Mouse (Mus musculus): Measurements from ENCODE around the gene Clcn3. TPM values are rescaled to one million over a fixed set of nuclear protein-coding genes. Genes with fewer than 3 reads are reported as not detected.
A peak's percentile ranks its signal among the peaks of the same experiment; 100 is the strongest.

The Clcn3 gene
- polyA plus RNA-seq, 1 experiment, result 3.7 TPM

GRCm38 (mm10) chr8:60883419-60884137 lies 99.5 kb downstream of the Clcn3 start:
- Histone ChIP-seq H3K4me3 (replicated peaks) (peak overlapping the region; percentile 11), H3K27me3 (replicated peaks) (no peaks in the 10 kb centered on the region), H3K36me3 (replicated peaks; ENCODE audit: low read length) (no peaks in the 10 kb centered on the region), H3K9me3 (no peaks in the 10 kb centered on the region), H3K4me1 (peaks cover 27% of the 10 kb centered on the region)
- TF ChIP-seq FLI1 (IDR thresholded peaks at IDR 0.05; ENCODE audit: low read length) (no peak), GATA1 (IDR thresholded peaks at IDR 0.05; ENCODE audit: borderline replicate concordance, low read length) (no peak)

GRCm38 (mm10) chr8:60878617-60879016 lies 104.5 kb downstream of the Clcn3 start:
- TF ChIP-seq FLI1 (IDR thresholded peaks at IDR 0.05; ENCODE audit: low read length) (no peak), GATA1 (IDR thresholded peaks at IDR 0.05; ENCODE audit: borderline replicate concordance, low read length) (no peak)
- H3K9me3 ChIP-seq, result no peaks in the 10 kb centered on the region
- no peaks in the 10 kb centered on the region for H3K27me3 ChIP-seq (replicated peaks)
- no peak overlapping the region for H3K4me3 ChIP-seq (replicated peaks)
- H3K4me1 ChIP-seq, result peaks cover 21% of the 10 kb centered on the region
- no peaks in the 10 kb centered on the region for H3K36me3 ChIP-seq (replicated peaks; ENCODE audit: low read length)

GRCm38 (mm10) chr8:60870231-60871193 lies 112.6 kb downstream of the Clcn3 start:
- H3K4me3 ChIP-seq (replicated peaks), result no peak overlapping the region
- no peak for TF ChIP-seq FLI1 (IDR thresholded peaks at IDR 0.05; ENCODE audit: low read length)
- TF ChIP-seq GATA1 (IDR thresholded peaks at IDR 0.05; ENCODE audit: borderline replicate concordance, low read length), result no peak
- H3K27me3 ChIP-seq (replicated peaks), result no peaks in the 10 kb centered on the region
- H3K9me3 ChIP-seq, result no peaks in the 10 kb centered on the region
- H3K36me3 ChIP-seq (replicated peaks; ENCODE audit: low read length), result no peaks in the 10 kb centered on the region
- H3K4me1 ChIP-seq, result peaks cover 67% of the 10 kb centered on the region

GRCm38 (mm10) chr8:60869761-60870160 lies 113.3 kb downstream of the Clcn3 start:
- Histone ChIP-seq H3K4me1 (peaks cover 69% of the 10 kb centered on the region), H3K9me3 (no peaks in the 10 kb centered on the region), H3K36me3 (replicated peaks; ENCODE audit: low read length) (no peaks in the 10 kb centered on the region), H3K27me3 (replicated peaks) (no peaks in the 10 kb centered on the region), H3K4me3 (replicated peaks) (no peak overlapping the region)
- no peak for TF ChIP-seq FLI1 (IDR thresholded peaks at IDR 0.05; ENCODE audit: low read length)
- TF ChIP-seq GATA1 (IDR thresholded peaks at IDR 0.05; ENCODE audit: borderline replicate concordance, low read length), result no peak

GRCm38 (mm10) chr8:60868236-60868965 lies 114.7 kb downstream of the Clcn3 start:
- H3K27me3 ChIP-seq (replicated peaks), result no peaks in the 10 kb centered on the region
- no peaks in the 10 kb centered on the region for H3K9me3 ChIP-seq
- no peaks in the 10 kb centered on the region for H3K36me3 ChIP-seq (replicated peaks; ENCODE audit: low read length)
- peak overlapping the region; percentile 28 for H3K4me3 ChIP-seq (replicated peaks)
- TF ChIP-seq FLI1 (IDR thresholded peaks at IDR 0.05; ENCODE audit: low read length) (no peak), GATA1 (IDR thresholded peaks at IDR 0.05; ENCODE audit: borderline replicate concordance, low read length) (no peak)
- H3K4me1 ChIP-seq, result peaks cover 70% of the 10 kb centered on the region

- peaks cover 65% of the 10 kb centered on the region for H3K4me1 ChIP-seq
- no peaks in the 10 kb centered on the region for H3K9me3 ChIP-seq
- peak overlapping the region; percentile 52 for H3K4me3 ChIP-seq (replicated peaks)
- no peaks in the 10 kb centered on the region for H3K27me3 ChIP-seq (replicated peaks)
- no peak for TF ChIP-seq FLI1 (IDR thresholded peaks at IDR 0.05; ENCODE audit: low read length)
- TF ChIP-seq GATA1 (IDR thresholded peaks at IDR 0.05; ENCODE audit: borderline replicate concordance, low read length), result no peak
- H3K36me3 ChIP-seq (replicated peaks; ENCODE audit: low read length), result no peaks in the 10 kb centered on the region
These were observed 115.5 kb downstream of the Clcn3 start for GRCm38 (mm10) chr8:60867468-60868115.

- Histone ChIP-seq H3K4me1 (peaks cover 72% of the 10 kb centered on the region), H3K9me3 (no peaks in the 10 kb centered on the region), H3K36me3 (replicated peaks; ENCODE audit: low read length) (no peaks in the 10 kb centered on the region), H3K4me3 (replicated peaks) (no peak overlapping the region), H3K27me3 (replicated peaks) (no peaks in the 10 kb centered on the region)
- TF ChIP-seq GATA1 (IDR thresholded peaks at IDR 0.05; ENCODE audit: borderline replicate concordance, low read length), result no peak
- no peak for TF ChIP-seq FLI1 (IDR thresholded peaks at IDR 0.05; ENCODE audit: low read length)
These were observed 117.5 kb downstream of the Clcn3 start for GRCm38 (mm10) chr8:60865504-60866114.

GRCm38 (mm10) chr8:60864875-60865274 lies 118.2 kb downstream of the Clcn3 start:
- H3K36me3 ChIP-seq (replicated peaks; ENCODE audit: low read length), result no peaks in the 10 kb centered on the region
- H3K27me3 ChIP-seq (replicated peaks), result no peaks in the 10 kb centered on the region
- no peak overlapping the region for H3K4me3 ChIP-seq (replicated peaks)
- H3K4me1 ChIP-seq, result peaks cover 78% of the 10 kb centered on the region
- no peaks in the 10 kb centered on the region for H3K9me3 ChIP-seq
- TF ChIP-seq GATA1 (IDR thresholded peaks at IDR 0.05; ENCODE audit: borderline replicate concordance, low read length) (no peak), FLI1 (IDR thresholded peaks at IDR 0.05; ENCODE audit: low read length) (no peak)

- no peak for TF ChIP-seq FLI1 (IDR thresholded peaks at IDR 0.05; ENCODE audit: low read length)
- TF ChIP-seq GATA1 (IDR thresholded peaks at IDR 0.05; ENCODE audit: borderline replicate concordance, low read length), result no peak
- Histone ChIP-seq H3K4me3 (replicated peaks) (no peak overlapping the region), H3K9me3 (no peaks in the 10 kb centered on the region), H3K36me3 (replicated peaks; ENCODE audit: low read length) (no peaks in the 10 kb centered on the region), H3K4me1 (peaks cover 74% of the 10 kb centered on the region), H3K27me3 (replicated peaks) (no peaks in the 10 kb centered on the region)
These were observed 121.3 kb downstream of the Clcn3 start for GRCm38 (mm10) chr8:60861783-60862182.

Measured in megakaryocyte, embryonic 14.5 days (primary cell).